Mouse (Mus musculus) small intestine, adult 2 months (tissue): ENCODE measurements around the gene Cd63. TPM values are rescaled to one million over a fixed set of nuclear protein-coding genes. Genes with fewer than 3 reads are reported as not detected.

Source experiments
- H3K27ac ChIP-seq: fragments of 200-500 bp; 2 replicates; pipeline ENCODE4 v1.5.1; 2012; ENCODE audit warnings: low read depth, low read length, control low read depth, inconsistent platforms; ENCODE audit not compliant: insufficient read depth
- H3K27me3 ChIP-seq: fragments of 200-500 bp; 2 replicates; pipeline ENCODE4 v1.6.1; 2012; ENCODE audit warnings: mild to moderate bottlenecking, moderate library complexity, low read length, inconsistent platforms; ENCODE audit not compliant: control insufficient read depth, insufficient read depth
- H3K36me3 ChIP-seq: fragments of 200-500 bp; 2 replicates; pipeline ENCODE4 v1.6.1; 2012; ENCODE audit warnings: mild to moderate bottlenecking, low read length, control low read depth, inconsistent platforms; ENCODE audit not compliant: control insufficient read depth, insufficient read depth
- H3K4me1 ChIP-seq: fragments of 200-500 bp; 2 replicates; pipeline ENCODE4 v1.6.1; 2012; ENCODE audit warnings: low read length, inconsistent platforms, mixed read lengths; ENCODE audit not compliant: control insufficient read depth, insufficient read depth, insufficient read length
- H3K4me3 ChIP-seq: fragments of 200-500 bp; 2 replicates; pipeline ENCODE4 v1.5.1; 2012; ENCODE audit warnings: low read depth, mild to moderate bottlenecking, control low read depth, inconsistent platforms, low read length, moderate library complexity
- CTCF ChIP-seq: fragments of 200-500 bp; IDR thresholded peaks from 2 replicates; pipeline ENCODE4 v1.5.1; 2012; ENCODE audit warnings: low read depth, mild to moderate bottlenecking, control low read depth, inconsistent platforms, low read length, moderate library complexity, mixed read lengths; ENCODE audit not compliant: insufficient replicate concordance, insufficient read length; ENCODE audit errors: extremely low read depth
- POLR2A ChIP-seq: fragments of 200-500 bp; IDR thresholded peaks from 2 replicates; pipeline ENCODE4 v1.6.1; 2012; ENCODE audit warnings: low read depth, mild to moderate bottlenecking, control low read depth, inconsistent platforms, low read length, moderate library complexity
- WGBS: fragments of 180-500 bp; shearing (Covaris S2); methylation state at CpG from one replicate; pipeline ENCODE4 v1.1.7; 2018; 5-methylcytosine and 5-hydroxymethylcytosine counted together
- polyA plus RNA-seq: library from polyadenylated mRNA; depleted of rRNA; stranded (reverse); fragments of >200 nt; gene quantifications from 2 replicates; pipeline ENCODE4 v1.2.3, GENCODE M21; 2012; rRNA removed

Cd63 gene
- 62.0 and 91.5 TPM in 2 replicates for polyA plus RNA-seq

- H3K4me3 ChIP-seq = no peak within 1 kb of the TSS
Measured at GRCm38 (mm10) chr10:128900698-128901097, at the start of gene Cd63. TSS of gene Cd63 (plus strand) at chr10:128900989.

GRCm38 (mm10) chr10:128861176-128861575 is 39.6 kb upstream of the Cd63 start:
- Histone ChIP-seq H3K27me3 (no peaks in the 10 kb centered on the region), H3K36me3 (peaks cover 25% of the 10 kb centered on the region), H3K4me1 (0 out of 2 replicates have a peak, but pooled peaks cover 1% of the 10 kb centered on the region), H3K27ac (no peak overlapping the region), H3K4me3 (no peak overlapping the region)
- TF ChIP-seq CTCF (no peak), POLR2A (no peak)

More at GRCm38 (mm10) chr10:128900698-128901097, at the start of gene Cd63:
- WGBS = 65% methylated on average over 3 of the region's 3 CpGs
- Histone ChIP-seq H3K4me1 (peaks cover 4% of the 10 kb centered on the region; the same call in 1 of the 2 replicates), H3K36me3 (no peaks in the 10 kb centered on the region), H3K27me3 (peaks cover 7% of the 10 kb centered on the region; the same call in 1 of the 2 replicates), H3K27ac (no peak within 1 kb of the TSS)
- TF ChIP-seq CTCF = no peak
- TF ChIP-seq POLR2A = no peak

- H3K4me3 ChIP-seq = no peak overlapping the region
- 86% methylated on average over 3 of the region's 3 CpGs for WGBS
- TF ChIP-seq CTCF = no peak
- no peak for TF ChIP-seq POLR2A
- no peaks in the 10 kb centered on the region for H3K27me3 ChIP-seq
- no peak overlapping the region for H3K27ac ChIP-seq
- H3K36me3 ChIP-seq = peaks cover 23% of the 10 kb centered on the region
- H3K4me1 ChIP-seq = 0 out of 2 replicates have a peak, but pooled peaks cover 1% of the 10 kb centered on the region
Measured at GRCm38 (mm10) chr10:128866042-128866441, 34.7 kb upstream of the Cd63 start.

- WGBS = 96% methylated on average over 1 of the region's 1 CpGs
- Histone ChIP-seq H3K36me3 (peaks cover 25% of the 10 kb centered on the region), H3K4me3 (no peak overlapping the region), H3K27me3 (no peaks in the 10 kb centered on the region), H3K4me1 (0 out of 2 replicates have a peak, but pooled peaks cover 1% of the 10 kb centered on the region), H3K27ac (no peak overlapping the region)
- TF ChIP-seq POLR2A (no peak), CTCF (no peak)
Measured at GRCm38 (mm10) chr10:128866518-128866917, 34.3 kb upstream of the Cd63 start.

GRCm38 (mm10) chr10:128870341-128870740 is 30.4 kb upstream of the Cd63 start:
- TF ChIP-seq CTCF = no peak
- no peak for TF ChIP-seq POLR2A
- peaks cover 32% of the 10 kb centered on the region for H3K36me3 ChIP-seq
- H3K27me3 ChIP-seq = no peaks in the 10 kb centered on the region
- 75% methylated on average over 3 of the region's 3 CpGs for WGBS
- H3K4me3 ChIP-seq = no peak overlapping the region
- H3K27ac ChIP-seq = no peak overlapping the region
- no peaks in the 10 kb centered on the region for H3K4me1 ChIP-seq

GRCm38 (mm10) chr10:128878291-128878690 is 22.5 kb upstream of the Cd63 start:
- no peak overlapping the region for H3K4me3 ChIP-seq
- no peaks in the 10 kb centered on the region for H3K4me1 ChIP-seq
- no peaks in the 10 kb centered on the region for H3K27me3 ChIP-seq
- TF ChIP-seq POLR2A = no peak
- no peak for TF ChIP-seq CTCF
- no peak overlapping the region for H3K27ac ChIP-seq
- H3K36me3 ChIP-seq = peaks cover 20% of the 10 kb centered on the region

- Histone ChIP-seq H3K27ac (no peak overlapping the region), H3K36me3 (peaks cover 18% of the 10 kb centered on the region), H3K4me3 (no peak overlapping the region), H3K4me1 (no peaks in the 10 kb centered on the region), H3K27me3 (no peaks in the 10 kb centered on the region)
- WGBS = 83% methylated on average over 2 of the region's 2 CpGs
- TF ChIP-seq POLR2A = no peak
Measured at GRCm38 (mm10) chr10:128878811-128879210, 22.0 kb upstream of the Cd63 start.
